Mouse (Mus musculus) olfactory bulb, adult 2 months (tissue): Measurements from ENCODE around the gene Lrba. TPM values are rescaled to one million over a fixed set of nuclear protein-coding genes. Genes with fewer than 3 reads are reported as not detected.

ENCODE experiments used
- H3K27ac ChIP-seq: fragments of 200-500 bp; 2 replicates; pipeline ENCODE4 v1.5.1; 2012; ENCODE audit warnings: low read depth, low read length; ENCODE audit not compliant: insufficient read depth
- H3K4me1 ChIP-seq: fragments of 200-500 bp; 2 replicates; pipeline ENCODE4 v1.6.1; 2012; ENCODE audit warnings: low read length; ENCODE audit not compliant: control insufficient read depth, insufficient read depth
- H3K4me3 ChIP-seq: fragments of 200-500 bp; 2 replicates; pipeline ENCODE4 v1.5.1; 2012; ENCODE audit warnings: mild to moderate bottlenecking, low read depth, low read length, moderate library complexity; ENCODE audit not compliant: insufficient read depth
- CTCF ChIP-seq: fragments of 200-500 bp; IDR thresholded peaks from 2 replicates; pipeline ENCODE4 v1.5.1; 2012; ENCODE audit warnings: low read depth, mild to moderate bottlenecking, low read length, moderate library complexity; ENCODE audit not compliant: insufficient read depth
- POLR2A ChIP-seq: fragments of 200-500 bp; IDR thresholded peaks from 2 replicates; pipeline ENCODE4 v1.6.1; 2012; ENCODE audit warnings: mild to moderate bottlenecking, low read depth, low read length, moderate library complexity; ENCODE audit not compliant: insufficient read depth
- WGBS: fragments of 180-500 bp; shearing (Covaris S2); methylation state at CpG from one replicate; pipeline ENCODE4 v1.1.7; 2018; 5-methylcytosine and 5-hydroxymethylcytosine counted together
- polyA plus RNA-seq: library from polyadenylated mRNA; stranded (reverse); fragments of >200 nt; gene quantifications from 2 replicates; pipeline ENCODE4 v1.2.4, GENCODE M21; 2012; ENCODE audit warnings: low replicate concordance; ENCODE audit not compliant: missing spikeins, insufficient read depth, insufficient read length

The Lrba gene
- polyA plus RNA-seq, 1 experiment: not detected

- 53% methylated on average over 45 of the region's 45 CpGs for WGBS
- Histone ChIP-seq H3K27ac (no peak overlapping the region), H3K4me3 (0 out of 2 replicates have a peak overlapping the region, but pooled peaks have one; percentile 6), H3K4me1 (peaks cover 11% of the 10 kb centered on the region)
- TF ChIP-seq CTCF: no peak
- no peak for TF ChIP-seq POLR2A
Measured at GRCm38 (mm10) chr3:86546471-86547250, 322.2 kb downstream of the Lrba start.

- Histone ChIP-seq H3K4me3 (no peak overlapping the region), H3K4me1 (peaks cover 11% of the 10 kb centered on the region), H3K27ac (no peak overlapping the region)
- TF ChIP-seq CTCF: no peak
- no peak for TF ChIP-seq POLR2A
- 74% methylated on average over 42 of the region's 42 CpGs for WGBS
Measured at GRCm38 (mm10) chr3:86547251-86547791, 322.8 kb downstream of the Lrba start.

- Histone ChIP-seq H3K27ac (no peak within 1 kb of the TSS), H3K4me3 (no peak within 1 kb of the TSS), H3K4me1 (peaks cover 11% of the 10 kb centered on the region)
- 68% methylated on average over 25 of the region's 25 CpGs for WGBS
- TF ChIP-seq CTCF (no peak), POLR2A (no peak)
Measured at GRCm38 (mm10) chr3:86548091-86549015, 323.9 kb downstream of the Lrba start, which contains the start of gene Mab21l2. TSS of gene Mab21l2 (minus strand) at chr3:86548629.

GRCm38 (mm10) chr3:86550301-86551010 lies 326.0 kb downstream of the Lrba start:
- 80% methylated on average over 22 of the region's 22 CpGs for WGBS
- Histone ChIP-seq H3K4me3 (no peak overlapping the region), H3K4me1 (peaks cover 11% of the 10 kb centered on the region), H3K27ac (no peak overlapping the region)
- TF ChIP-seq CTCF (no peak), POLR2A (no peak)

- no peak overlapping the region for H3K27ac ChIP-seq
- TF ChIP-seq CTCF: no peak
- no peak for TF ChIP-seq POLR2A
- H3K4me3 ChIP-seq: no peak overlapping the region
- peaks cover 11% of the 10 kb centered on the region for H3K4me1 ChIP-seq
- whole genome bisulfite sequencing: 69% methylated on average over 8 of the region's 8 CpGs
Measured at GRCm38 (mm10) chr3:86551011-86551728, 326.7 kb downstream of the Lrba start.

- 92% methylated on average over 5 of the region's 5 CpGs for WGBS
- H3K4me3 ChIP-seq: no peak overlapping the region
- peaks cover 4% of the 10 kb centered on the region; the same call in 1 of the 2 replicates for H3K4me1 ChIP-seq
- H3K27ac ChIP-seq: no peak overlapping the region
- TF ChIP-seq CTCF: no peak
Measured at GRCm38 (mm10) chr3:86552170-86552569, 327.7 kb downstream of the Lrba start.

DNA sequence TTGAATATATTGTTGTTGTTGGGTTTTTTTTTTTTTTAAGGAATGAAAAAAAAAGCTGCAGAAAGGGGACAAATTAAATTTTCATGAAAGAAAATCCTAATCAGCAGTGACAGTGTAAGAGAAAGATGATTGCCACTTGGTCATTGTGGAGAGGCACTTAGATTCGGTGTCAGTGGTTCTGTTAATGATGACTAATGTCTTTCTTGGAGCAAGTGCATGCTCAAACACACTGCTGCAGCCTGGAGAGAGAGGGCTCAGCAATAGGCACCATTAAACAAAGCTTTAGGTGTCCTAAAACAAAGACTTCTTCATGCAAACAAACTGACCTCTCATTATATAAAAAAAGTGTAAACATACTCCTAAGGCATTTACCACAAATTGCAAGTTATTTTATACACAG lies 334.5 kb downstream of the Lrba start:
- 49% methylated on average over 1 of the region's 1 CpGs for WGBS
- Histone ChIP-seq H3K4me1 (no peaks in the 10 kb centered on the region), H3K4me3 (no peak overlapping the region), H3K27ac (no peak overlapping the region)
- TF ChIP-seq POLR2A (no peak), CTCF (no peak)

DNA sequence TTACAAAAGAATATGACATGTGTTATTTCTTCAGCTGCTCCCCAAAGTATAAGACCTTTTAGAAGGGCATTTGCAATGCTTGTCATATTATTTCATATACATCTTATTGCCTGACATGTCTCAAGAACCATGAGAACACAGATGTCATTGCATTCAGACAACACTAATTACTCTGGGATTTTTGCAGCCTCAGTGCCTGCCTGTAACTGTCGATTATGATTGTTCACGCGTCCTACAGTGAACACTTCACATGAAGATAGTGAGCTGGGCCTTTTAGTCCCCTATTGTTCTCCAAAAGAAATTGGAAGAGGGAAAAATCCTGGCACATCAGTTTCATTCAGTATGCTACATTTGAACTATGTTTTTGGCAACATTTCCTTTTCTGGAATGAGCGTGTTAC lies 335.2 kb downstream of the Lrba start:
- Histone ChIP-seq H3K4me3 (no peak overlapping the region), H3K27ac (no peak overlapping the region), H3K4me1 (no peaks in the 10 kb centered on the region)
- WGBS: 78% methylated on average over 4 of the region's 4 CpGs
- no peak for TF ChIP-seq CTCF
- no peak for TF ChIP-seq POLR2A
